Mouse (Mus musculus) intestine, embryonic 14.5 days (tissue): ENCODE measurements around the gene Anp32a. TPM values are rescaled to one million over a fixed set of nuclear protein-coding genes. Genes with fewer than 3 reads are reported as not detected.
A peak's percentile ranks its signal among the peaks of the same experiment; 100 is the strongest.

Source experiments
- ATAC-seq: fragments of 200-750 bp; cut with Nextera tagmentation; replicated peaks from 2 replicates; pipeline ENCODE4 v1.8.0; 2017; ENCODE audit warnings: low read depth, moderate number of reproducible peaks, moderate TSS enrichment, moderate library complexity; ENCODE audit not compliant: low FRiP score, low TSS enrichment
- DNase-seq: peaks from one replicate; pipeline ENCODE4 v3.0.0-alpha.2; 2018; ENCODE audit warnings: low spot score
- H3K27ac ChIP-seq: fragments of 300-500 bp; sonication (generic); 2 replicates; pipeline ENCODE4 v1.5.1; 2014; ENCODE audit warnings: low read depth, mild to moderate bottlenecking, control low read depth
- H3K27me3 ChIP-seq: fragments of 300-500 bp; sonication (generic); replicated peaks from 2 replicates; pipeline ENCODE4 v1.6.1; 2014; ENCODE audit warnings: low read length, control low read depth; ENCODE audit not compliant: control insufficient read depth, insufficient read depth
- H3K36me3 ChIP-seq: fragments of 300-500 bp; sonication (generic); 2 replicates; pipeline ENCODE4 v1.6.1; 2014; ENCODE audit warnings: low read length, control low read depth; ENCODE audit not compliant: control insufficient read depth, insufficient read depth
- H3K4me1 ChIP-seq: fragments of 300-500 bp; sonication (generic); replicated peaks from 2 replicates; pipeline ENCODE4 v1.6.1; 2014; ENCODE audit warnings: low read length, control low read depth, mixed read lengths; ENCODE audit not compliant: control insufficient read depth, insufficient read depth
- H3K4me2 ChIP-seq: fragments of 300-500 bp; sonication (generic); 2 replicates; pipeline ENCODE4 v1.6.1; 2014; ENCODE audit warnings: low read length
- H3K4me3 ChIP-seq: fragments of 300-500 bp; sonication (generic); 2 replicates; pipeline ENCODE4 v1.5.1; 2014; ENCODE audit warnings: low read depth, low read length, control low read depth, mixed read lengths
- H3K9ac ChIP-seq: fragments of 300-500 bp; sonication (generic); 2 replicates; pipeline ENCODE4 v1.6.1; 2014; ENCODE audit warnings: mild to moderate bottlenecking, low read length
- H3K9me3 ChIP-seq: fragments of 300-500 bp; sonication (generic); 2 replicates; pipeline ENCODE4 v1.6.1; 2016; ENCODE audit warnings: low read length, control low read depth; ENCODE audit not compliant: control insufficient read depth
- WGBS: fragments of 180-500 bp; shearing (Covaris S2); extraction: QIAGEN DNeasy Blood & Tissue Kit; methylation state at CpG from one replicate; pipeline ENCODE4 v1.1.7; 2014; 5-methylcytosine and 5-hydroxymethylcytosine counted together
- polyA plus RNA-seq: library from polyadenylated mRNA; unstranded; fragments of >200 nt; fragmentation: Nextera tagmentation; extraction: Ambion mirVana; gene quantifications from 2 replicates; pipeline ENCODE4 v1.2.1, GENCODE M21; 2014

Anp32a gene
- polyA plus RNA-seq, 1 experiment from 2014 or later: 99.8 TPM

DNA sequence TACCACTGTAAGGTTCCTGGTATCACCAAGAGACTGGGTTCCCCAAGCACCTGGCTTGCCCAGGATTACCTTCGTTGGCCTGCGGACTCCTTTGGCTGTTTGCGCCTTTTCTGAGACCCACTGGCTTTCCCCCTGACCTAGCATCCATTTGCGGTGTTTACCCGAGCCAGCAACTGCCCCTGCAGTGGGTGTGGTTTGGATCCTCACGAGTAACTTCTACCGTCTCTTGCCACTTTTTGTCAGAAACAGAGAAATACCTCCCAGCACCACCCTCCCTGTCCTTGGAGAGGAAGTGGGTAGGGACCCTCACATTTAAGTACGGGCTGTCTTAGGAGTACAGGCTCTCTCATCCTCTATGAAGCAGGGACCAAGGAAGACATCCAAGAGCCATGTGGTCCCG is 29.1 kb downstream of the Anp32a start:
- peaks cover 53% of the 10 kb centered on the region for H3K4me1 ChIP-seq
- peaks cover 29% of the 10 kb centered on the region for H3K36me3 ChIP-seq
- no peak overlapping the region for H3K4me3 ChIP-seq
- no peak overlapping the region for H3K27ac ChIP-seq
- ATAC-seq (no peak), DNase-seq (no peak)
- H3K9ac ChIP-seq: no peak overlapping the region
- no peaks in the 10 kb centered on the region for H3K9me3 ChIP-seq
- H3K27me3 ChIP-seq: no peaks in the 10 kb centered on the region
- H3K4me2 ChIP-seq: no peak overlapping the region
- 60% methylated on average over 9 of the region's 9 CpGs for WGBS

DNA sequence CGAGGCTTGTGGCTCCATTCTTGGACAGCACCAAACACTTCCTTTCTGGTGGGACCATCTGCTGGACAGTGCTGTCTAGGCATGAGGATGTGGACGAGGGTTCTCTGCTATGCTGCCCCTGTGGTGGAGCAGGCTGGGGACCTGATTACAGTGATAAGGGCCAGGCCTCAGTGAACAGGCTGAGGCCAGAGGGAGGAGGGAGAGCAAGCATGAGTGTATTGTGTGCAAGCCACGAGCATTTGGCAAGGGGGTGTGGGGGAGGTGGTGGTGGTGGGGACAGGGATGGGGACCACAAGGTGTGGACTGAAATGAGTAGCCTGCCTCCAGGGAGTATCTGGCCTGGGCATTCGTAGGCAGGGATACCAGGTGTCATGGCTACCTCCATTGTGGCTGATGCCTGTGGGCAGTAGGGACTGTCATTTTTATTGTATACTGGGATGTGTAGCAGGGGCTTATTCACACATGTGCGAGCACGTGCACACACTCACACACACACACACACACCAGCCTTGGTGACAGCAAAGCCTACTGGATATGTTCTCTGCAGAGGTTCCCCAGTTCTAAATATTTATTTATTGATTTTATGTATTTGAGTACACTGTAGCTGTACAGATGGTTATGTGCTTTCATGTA is 29.7 kb downstream of the Anp32a start:
- Histone ChIP-seq H3K36me3 (peaks cover 35% of the 10 kb centered on the region), H3K9me3 (no peaks in the 10 kb centered on the region), H3K9ac (no peak overlapping the region), H3K4me2 (no peak overlapping the region), H3K27me3 (no peaks in the 10 kb centered on the region), H3K4me3 (no peak overlapping the region), H3K27ac (no peak overlapping the region), H3K4me1 (peaks cover 47% of the 10 kb centered on the region)
- 64% methylated on average over 6 of the region's 6 CpGs for WGBS
- DNase-seq (no peak), ATAC-seq (no peak)

DNA sequence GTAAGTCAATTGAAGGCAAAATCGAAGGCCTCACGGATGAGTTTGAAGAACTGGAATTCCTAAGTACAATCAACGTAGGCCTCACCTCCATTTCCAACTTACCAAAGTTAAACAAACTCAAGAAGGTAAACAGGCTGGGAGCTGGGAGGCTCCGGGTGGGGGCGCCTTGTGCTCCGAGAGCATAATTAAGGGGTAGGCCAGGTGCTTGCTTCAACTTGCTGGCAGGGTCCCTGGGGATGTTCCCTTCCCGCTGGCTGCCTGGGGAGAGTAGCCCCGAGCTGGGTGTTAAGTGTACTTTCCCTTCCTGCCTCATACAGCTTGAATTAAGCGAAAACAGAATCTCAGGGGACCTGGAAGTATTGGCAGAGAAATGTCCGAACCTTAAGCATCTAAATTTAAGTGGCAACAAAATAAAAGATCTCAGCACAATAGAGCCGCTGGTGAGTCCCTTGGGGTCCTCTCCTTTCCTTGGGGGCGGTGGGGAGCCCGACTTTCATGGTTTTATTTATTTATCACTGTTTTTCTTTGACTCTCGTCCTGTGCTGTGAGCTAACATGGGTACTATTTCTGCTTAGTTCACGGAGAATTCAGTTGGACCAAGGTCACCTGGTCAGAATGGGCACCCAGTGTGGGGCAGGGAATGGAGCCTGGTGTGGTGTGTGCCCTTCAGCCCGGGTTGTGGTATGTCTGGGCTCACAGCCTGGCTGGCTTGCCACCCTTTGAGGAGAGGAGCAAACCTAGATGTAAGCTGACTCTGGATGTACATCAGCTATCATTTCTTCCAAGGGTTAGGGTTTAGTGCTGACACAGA is 30.9 kb downstream of the Anp32a start:
- H3K4me3 ChIP-seq: no peak overlapping the region
- no peak overlapping the region for H3K27ac ChIP-seq
- WGBS: 59% methylated on average over 16 of the region's 16 CpGs
- no peak overlapping the region for H3K4me2 ChIP-seq
- H3K9me3 ChIP-seq: no peaks in the 10 kb centered on the region
- no peak for ATAC-seq
- H3K9ac ChIP-seq: no peak overlapping the region
- peaks cover 36% of the 10 kb centered on the region for H3K4me1 ChIP-seq
- no peak for DNase-seq
- H3K36me3 ChIP-seq: peaks cover 47% of the 10 kb centered on the region
- H3K27me3 ChIP-seq: no peaks in the 10 kb centered on the region

DNA sequence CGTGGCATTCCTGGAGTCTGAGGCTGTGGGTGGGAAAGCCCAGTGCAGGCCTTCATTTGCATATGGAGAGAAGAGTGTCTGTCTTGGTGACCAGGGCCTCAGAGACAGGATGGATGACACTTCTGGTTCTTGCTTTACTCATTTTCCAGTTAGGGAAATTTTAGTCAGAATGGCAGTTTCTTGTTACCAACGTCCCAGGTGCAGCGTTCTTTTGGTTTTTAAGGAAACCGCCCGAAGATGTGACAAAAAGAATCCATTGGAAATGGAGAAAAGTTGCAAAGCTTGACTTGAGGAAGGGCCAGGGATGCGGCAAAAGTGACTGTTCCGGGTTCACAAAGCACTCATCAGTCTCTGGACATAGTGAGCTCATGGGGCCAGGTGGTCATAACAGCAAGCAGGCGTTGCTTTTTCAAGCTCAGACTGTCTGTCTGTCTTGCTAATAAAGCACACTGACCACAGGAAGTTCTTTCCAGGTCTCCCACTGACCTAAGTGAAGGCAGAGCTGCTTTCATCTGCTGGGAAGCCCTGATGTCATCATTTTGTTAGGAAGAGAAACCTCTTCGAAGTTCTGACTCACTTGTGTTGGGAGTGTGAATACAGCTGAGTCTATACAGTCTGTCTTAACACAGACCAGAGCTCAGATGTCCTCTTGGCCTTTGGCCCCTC is 31.6 kb downstream of the Anp32a start:
- Histone ChIP-seq H3K27ac (peak overlapping the region; percentile 20; the same call in 1 of the 2 replicates), H3K27me3 (no peaks in the 10 kb centered on the region), H3K4me3 (no peak overlapping the region), H3K9me3 (no peaks in the 10 kb centered on the region), H3K9ac (no peak overlapping the region), H3K4me2 (no peak overlapping the region), H3K36me3 (peaks cover 55% of the 10 kb centered on the region), H3K4me1 (peaks cover 29% of the 10 kb centered on the region)
- WGBS: 79% methylated on average over 9 of the region's 9 CpGs
- DNase-seq (no peak), ATAC-seq (no peak)

DNA sequence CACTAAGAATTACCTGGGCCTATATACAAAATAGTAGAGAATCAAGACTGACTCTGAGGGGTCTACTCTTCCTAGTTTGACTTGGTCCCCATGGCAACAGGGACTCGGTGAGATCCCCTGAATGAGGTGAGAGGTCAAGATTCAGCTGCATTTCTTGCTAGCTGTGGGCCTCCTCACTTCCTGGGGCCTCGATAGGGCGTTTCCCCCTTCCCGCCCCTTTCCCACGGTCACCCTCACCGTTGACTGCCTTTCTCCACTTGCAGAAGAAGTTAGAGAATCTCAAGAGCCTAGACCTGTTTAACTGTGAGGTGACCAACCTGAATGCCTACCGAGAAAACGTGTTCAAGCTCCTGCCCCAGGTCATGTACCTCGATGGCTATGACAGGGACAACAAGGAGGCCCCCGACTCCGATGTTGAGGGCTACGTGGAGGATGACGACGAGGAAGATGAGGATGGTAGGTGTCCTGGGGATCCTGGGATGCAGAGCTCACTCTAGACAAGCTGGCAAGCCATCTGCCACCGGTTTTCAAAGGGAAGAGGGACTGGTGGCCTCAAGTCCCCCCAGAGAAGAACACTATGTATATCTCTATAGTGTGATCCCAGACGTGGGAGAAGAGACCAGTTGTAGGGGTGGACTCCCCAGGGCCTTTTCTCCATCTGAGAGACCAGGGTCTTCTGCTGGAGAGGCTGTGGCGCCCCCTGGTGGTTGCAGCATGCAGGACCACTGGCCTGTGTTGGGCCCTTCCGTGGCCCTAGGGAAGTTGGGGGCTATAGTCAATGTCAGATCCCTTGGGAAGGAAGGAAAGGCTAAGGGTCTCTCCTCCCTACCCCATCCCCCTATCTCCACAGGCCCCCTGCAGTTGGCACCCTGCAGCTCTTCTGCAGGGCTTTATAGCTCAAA is 32.4 kb downstream of the Anp32a start:
- Histone ChIP-seq H3K27ac (peak overlapping the region; percentile 20; the same call in 1 of the 2 replicates), H3K36me3 (peaks cover 62% of the 10 kb centered on the region)

DNA sequence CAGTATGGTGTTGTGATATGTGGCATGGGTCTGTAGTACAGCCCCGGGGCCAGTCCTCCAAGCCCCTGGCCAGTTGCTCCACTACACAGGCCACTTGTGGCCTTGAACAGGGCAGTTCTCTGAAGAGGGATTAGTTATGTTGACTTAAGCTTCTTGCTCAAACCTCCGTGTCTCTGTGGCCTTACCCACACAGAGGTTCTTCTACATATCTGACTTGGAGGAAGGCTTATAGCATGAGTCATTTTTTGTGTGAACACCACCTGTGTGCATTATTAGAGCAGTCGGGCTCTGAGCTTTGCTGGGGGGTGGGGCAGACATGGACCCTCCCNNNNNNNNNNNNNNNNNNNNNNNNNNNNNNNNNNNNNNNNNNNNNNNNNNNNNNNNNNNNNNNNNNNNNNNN is 33.2 kb downstream of the Anp32a start:
- ATAC-seq (peak; percentile 64), DNase-seq (no peak)
- WGBS: 65% methylated on average over 3 of the region's 3 CpGs
- Histone ChIP-seq H3K36me3 (peaks cover 67% of the 10 kb centered on the region), H3K4me1 (peaks cover 23% of the 10 kb centered on the region), H3K9ac (no peak overlapping the region), H3K4me2 (no peak overlapping the region), H3K27me3 (no peaks in the 10 kb centered on the region), H3K9me3 (no peaks in the 10 kb centered on the region), H3K27ac (no peak overlapping the region; the same call in 1 of the 2 replicates), H3K4me3 (no peak overlapping the region)

More for the DNA sequence above, 32.4 kb downstream of the Anp32a start:
- 64% methylated on average over 18 of the region's 18 CpGs for WGBS
- no peaks in the 10 kb centered on the region for H3K27me3 ChIP-seq
- H3K9ac ChIP-seq: no peak overlapping the region
- DNase-seq (peak; percentile 78), ATAC-seq (peak; percentile 32; the same call in 1 of the 2 replicates)
- H3K4me1 ChIP-seq: peaks cover 25% of the 10 kb centered on the region
- no peak overlapping the region for H3K4me3 ChIP-seq
- no peak overlapping the region for H3K4me2 ChIP-seq
- no peaks in the 10 kb centered on the region for H3K9me3 ChIP-seq

DNA sequence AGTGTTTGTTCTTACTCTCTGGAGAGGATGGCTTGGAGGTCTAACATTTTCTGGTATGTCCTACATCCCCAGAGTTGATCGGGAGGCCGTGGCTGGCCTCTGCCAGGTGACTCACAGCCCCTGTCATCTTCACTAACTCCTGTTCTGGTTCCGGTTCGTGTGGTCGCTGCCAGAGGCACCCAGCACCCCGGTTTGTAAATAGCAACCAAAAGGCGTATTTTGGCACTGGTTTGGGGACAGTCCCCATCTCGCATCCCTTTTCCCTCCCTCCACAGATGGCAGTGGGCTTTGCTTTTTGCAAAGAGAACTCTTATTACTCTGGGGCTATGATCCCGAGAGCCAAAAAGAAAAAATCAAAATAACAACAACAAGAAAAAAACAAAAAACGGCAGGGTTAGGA is 36.8 kb downstream of the Anp32a start:
- ATAC-seq: no peak
- Histone ChIP-seq H3K9me3 (no peaks in the 10 kb centered on the region), H3K4me2 (no peak overlapping the region), H3K27ac (no peak overlapping the region), H3K9ac (no peak overlapping the region), H3K4me3 (no peak overlapping the region), H3K4me1 (peaks cover 7% of the 10 kb centered on the region; the same call in 1 of the 2 replicates), H3K27me3 (no peaks in the 10 kb centered on the region), H3K36me3 (peaks cover 72% of the 10 kb centered on the region)
- DNase-seq: no peak
- WGBS: 90% methylated on average over 10 of the region's 10 CpGs

DNA sequence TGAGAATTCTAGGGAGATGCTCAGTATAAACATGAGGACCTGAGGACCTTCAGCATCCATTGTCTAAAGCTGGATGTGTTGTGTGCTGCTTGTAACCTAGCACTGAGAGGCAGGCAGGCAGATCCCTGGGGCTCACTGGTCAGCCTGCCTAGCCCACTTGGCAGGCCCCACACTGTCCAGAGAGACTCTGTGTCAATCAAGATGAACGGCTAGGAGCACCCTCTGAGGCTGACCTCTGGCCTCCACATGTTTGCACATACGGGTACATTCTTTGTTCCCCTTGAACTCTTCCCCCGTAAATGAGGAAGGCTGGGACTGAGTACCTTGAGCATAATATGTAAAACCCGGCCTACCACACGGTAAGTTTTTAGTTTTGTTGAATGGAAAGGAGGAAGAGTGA is 39.3 kb downstream of the Anp32a start:
- ATAC-seq (no peak), DNase-seq (no peak)
- Histone ChIP-seq H3K4me2 (no peak overlapping the region), H3K27me3 (no peaks in the 10 kb centered on the region), H3K27ac (no peak overlapping the region), H3K4me1 (no peaks in the 10 kb centered on the region), H3K36me3 (peaks cover 48% of the 10 kb centered on the region), H3K9me3 (no peaks in the 10 kb centered on the region), H3K4me3 (no peak overlapping the region), H3K9ac (no peak overlapping the region)
- 61% methylated on average over 5 of the region's 5 CpGs for WGBS
